Mouse (Mus musculus) neural tube, embryonic 10.5 days (tissue): ENCODE measurements around the gene Tacr2.

ENCODE experiments used
- DNase-seq: peaks from one replicate; pipeline ENCODE4 v3.0.0-alpha.2; 2017; ENCODE audit warnings: low spot score; ENCODE audit errors: extremely low spot score

Gene Tacr2

GRCm38 (mm10) chr10:62252000-62252488 lies at the start of gene Tacr2:
Gene Tacr2 (plus strand): TSS chr10:62252438.
- no peak for DNase-seq

- DNase-seq = no peak
Measured at GRCm38 (mm10) chr10:62202574-62202973, 49.7 kb upstream of the Tacr2 start.

- no peak for DNase-seq
Measured at GRCm38 (mm10) chr10:62208241-62208896, 43.9 kb upstream of the Tacr2 start.

- DNase-seq = no peak
Measured at GRCm38 (mm10) chr10:62211310-62211709, 40.9 kb upstream of the Tacr2 start.

GRCm38 (mm10) chr10:62215169-62215616 lies 37.0 kb upstream of the Tacr2 start:
- DNase-seq = no peak

GRCm38 (mm10) chr10:62215633-62216032 lies 36.6 kb upstream of the Tacr2 start:
- DNase-seq = no peak

GRCm38 (mm10) chr10:62216595-62216994 lies 35.6 kb upstream of the Tacr2 start:
- DNase-seq = no peak

- no peak for DNase-seq
Measured at GRCm38 (mm10) chr10:62217196-62217595, 35.0 kb upstream of the Tacr2 start.

- no peak for DNase-seq
Measured at GRCm38 (mm10) chr10:62218044-62218788, 34.0 kb upstream of the Tacr2 start.

- DNase-seq = no peak
Measured at GRCm38 (mm10) chr10:62218789-62219172, 33.5 kb upstream of the Tacr2 start.

GRCm38 (mm10) chr10:62220732-62221514 lies 31.3 kb upstream of the Tacr2 start:
- no peak for DNase-seq

- no peak for DNase-seq
Measured at GRCm38 (mm10) chr10:62221647-62222046, 30.6 kb upstream of the Tacr2 start.

- DNase-seq = no peak
Measured at GRCm38 (mm10) chr10:62222777-62223176, 29.5 kb upstream of the Tacr2 start.

GRCm38 (mm10) chr10:62224231-62224630 lies 28.0 kb upstream of the Tacr2 start:
- no peak for DNase-seq

- DNase-seq = no peak
Measured at GRCm38 (mm10) chr10:62225839-62226238, 26.4 kb upstream of the Tacr2 start.

GRCm38 (mm10) chr10:62228126-62228525 lies 24.1 kb upstream of the Tacr2 start:
- DNase-seq = no peak

GRCm38 (mm10) chr10:62230708-62231394 lies 21.4 kb upstream of the Tacr2 start, which contains the start of gene Tspan15:
Gene Tspan15 (minus strand): TSS chr10:62231251.
- DNase-seq = peak; percentile 100

GRCm38 (mm10) chr10:62231395-62231732 lies 20.9 kb upstream of the Tacr2 start:
- DNase-seq = no peak

GRCm38 (mm10) chr10:62231811-62232210 lies 20.4 kb upstream of the Tacr2 start:
- DNase-seq = no peak

- no peak for DNase-seq
Measured at GRCm38 (mm10) chr10:62236165-62236564, 16.1 kb upstream of the Tacr2 start.

- no peak for DNase-seq
Measured at GRCm38 (mm10) chr10:62237205-62237604, 15.0 kb upstream of the Tacr2 start.
